In genomic region chr15:81729792-81730635, GRCm38 (mm10) we compare ENCODE assay signal across 8 mouse cellular contexts. TPM values are rescaled to one million over a fixed set of nuclear protein-coding genes. Genes with fewer than 3 reads are reported as not detected.
DNase-seq lines count a peak whose midpoint lies in the region; ATAC-seq lines count a peak whose summit lies in the region.

No protein-coding gene starts in this region.

- ATAC-seq in CD4-positive, CD25-positive, alpha-beta regulatory T cell, adult 4 months = peak; percentile 98
- peak; percentile 98 for ATAC-seq in heart, embryonic 14.5 days (ENCODE audit: insufficient number of reproducible peaks, insufficient read depth, low FRiP score, low read depth)
- peak; percentile 97 for ATAC-seq in liver, embryonic 13.5 days (ENCODE audit: low read depth)
- ATAC-seq in stomach, embryonic 16.5 days (ENCODE audit: insufficient read depth, low FRiP score) = peak; percentile 99

- peak overlapping the region; percentile 90 for H3K4me2 ChIP-seq in heart, embryonic 14.5 days (ENCODE audit: low read length)
- peak overlapping the region; percentile 93 for H3K4me2 ChIP-seq in liver, embryonic 13.5 days
- H3K4me2 ChIP-seq in stomach, embryonic 16.5 days (ENCODE audit: low read depth, low read length) = peak overlapping the region; percentile 63

- peak; percentile 95 for DNase-seq in c-Kit-negative CD71-positive TER-119-positive erythroid progenitor cells, embryonic 14.5 days (ENCODE audit: low read depth, low spot score)
- DNase-seq in fibroblast of lung, adult 2 months (ENCODE audit: low read depth) = peak; percentile 99
- DNase-seq in kidney, postnatal 14 days = peak; percentile 99
- peak; percentile 99 for DNase-seq in liver, embryonic 13.5 days
- DNase-seq in neural tube, embryonic 10.5 days (ENCODE audit: extremely low spot score, low spot score) = peak; percentile 93

- 5% methylated on average over 41 of the region's 41 CpGs for WGBS in heart, embryonic 14.5 days
- WGBS in liver, embryonic 13.5 days (ENCODE audit: insufficient replicate concordance) = 5% methylated on average over 41 of the region's 41 CpGs
- 4% methylated on average over 41 of the region's 41 CpGs for WGBS in stomach, embryonic 16.5 days

- peaks cover 11% of the 10 kb centered on the region for H3K36me3 ChIP-seq in heart, embryonic 14.5 days (ENCODE audit: control insufficient read depth, insufficient read depth, low read length)
- H3K36me3 ChIP-seq in liver, embryonic 13.5 days = peaks cover 19% of the 10 kb centered on the region
- H3K36me3 ChIP-seq in stomach, embryonic 16.5 days (ENCODE audit: control insufficient read depth, insufficient read depth, low read length) = no peaks in the 10 kb centered on the region

- peak overlapping the region; percentile 6 to 70 for H3K27ac ChIP-seq in heart, embryonic 14.5 days (replicated peaks in 1 of 2; ENCODE audit: control insufficient read depth in 1 of 2, insufficient read depth in 1 of 2, low read depth in 2 of 2, low read length in 2 of 2)
- H3K27ac ChIP-seq in liver, embryonic 13.5 days = peak overlapping the region; percentile 93
- H3K27ac ChIP-seq in stomach, embryonic 16.5 days (ENCODE audit: low read length) = peak overlapping the region; percentile 30; the same call in 1 of the 2 replicates

- no peaks in the 10 kb centered on the region for H3K9me3 ChIP-seq in heart, embryonic 14.5 days (ENCODE audit: control insufficient read depth, low read length)
- no peaks in the 10 kb centered on the region for H3K9me3 ChIP-seq in liver, embryonic 13.5 days (replicated peaks)
- no peaks in the 10 kb centered on the region for H3K9me3 ChIP-seq in stomach, embryonic 16.5 days (replicated peaks; ENCODE audit: control insufficient read depth, low read length)

- peaks cover 0 to 17% of the 10 kb centered on the region in 2 experiments; a peak in 2 of 4 replicates for H3K4me1 ChIP-seq in heart, embryonic 14.5 days (ENCODE audit: control insufficient read depth in 2 of 2, insufficient read depth in 2 of 2, low read length in 2 of 2)
- peaks cover 33% of the 10 kb centered on the region for H3K4me1 ChIP-seq in liver, embryonic 13.5 days (replicated peaks)
- H3K4me1 ChIP-seq in stomach, embryonic 16.5 days (ENCODE audit: control insufficient read depth, insufficient read depth, low read length) = peaks cover 8% of the 10 kb centered on the region

- H3K4me3 ChIP-seq in heart, embryonic 14.5 days (ENCODE audit: control insufficient read depth in 1 of 2, insufficient read depth in 1 of 2, low read depth in 1 of 2, low read length in 2 of 2) = peak overlapping the region; percentile 69 to 92
- peak overlapping the region; percentile 100 for H3K4me3 ChIP-seq in liver, embryonic 13.5 days (replicated peaks)
- H3K4me3 ChIP-seq in stomach, embryonic 16.5 days (replicated peaks; ENCODE audit: low read length) = peak overlapping the region; percentile 61

- no peaks in the 10 kb centered on the region for H3K27me3 ChIP-seq in heart, embryonic 14.5 days (ENCODE audit: control insufficient read depth, insufficient read depth, low read length)
- H3K27me3 ChIP-seq in liver, embryonic 13.5 days = peaks cover 6% of the 10 kb centered on the region; the same call in 1 of the 2 replicates
- no peaks in the 10 kb centered on the region for H3K27me3 ChIP-seq in stomach, embryonic 16.5 days (ENCODE audit: control insufficient read depth, insufficient read depth, low read length)

- peak overlapping the region; percentile 93 for H3K9ac ChIP-seq in heart, embryonic 14.5 days (ENCODE audit: low read length)
- peak overlapping the region; percentile 98 for H3K9ac ChIP-seq in liver, embryonic 13.5 days
- peak overlapping the region; percentile 74 for H3K9ac ChIP-seq in stomach, embryonic 16.5 days (ENCODE audit: low read length)

RNA-seq across cellular contexts. Expression of gene Zc3h7b, which starts 14.8 kb away (rescaled TPM):
- 1 to 10 TPM; 5.4 to 7.3 TPM for polyA plus RNA-seq in CD4-positive, CD25-positive, alpha-beta regulatory T cell, adult 4 months (2017; shearing (Covaris generic))
- polyA plus RNA-seq in heart, embryonic 14.5 days (2014; fragmentation: Nextera tagmentation; extraction: Ambion mirVana) = 23.1 and 26.6 TPM in 2 replicates
- 5.3 and 6.0 TPM in 2 replicates for polyA plus RNA-seq in liver, embryonic 13.5 days (2015; fragmentation: Nextera tagmentation; extraction: Ambion mirVana)
- 21.5 and 23.9 TPM in 2 replicates for polyA plus RNA-seq in stomach, embryonic 16.5 days (2015; fragmentation: Nextera tagmentation; extraction: Ambion mirVana)

RNA-seq across cellular contexts. Expression of gene Rangap1, which starts 15.3 kb away (rescaled TPM):
- 10 to 100 TPM; 43.0 to 54.0 TPM for polyA plus RNA-seq in CD4-positive, CD25-positive, alpha-beta regulatory T cell, adult 4 months (2017; shearing (Covaris generic))
- polyA plus RNA-seq in heart, embryonic 14.5 days (2014; fragmentation: Nextera tagmentation; extraction: Ambion mirVana) = 71.1 and 75.3 TPM in 2 replicates
- 90.9 and 100 TPM in 2 replicates for polyA plus RNA-seq in liver, embryonic 13.5 days (2015; fragmentation: Nextera tagmentation; extraction: Ambion mirVana)
- 95.8 and 98.5 TPM in 2 replicates for polyA plus RNA-seq in stomach, embryonic 16.5 days (2015; fragmentation: Nextera tagmentation; extraction: Ambion mirVana)

RNA-seq across cellular contexts. Expression of gene Chadl, which starts 32.9 kb away (rescaled TPM):
- 1 to 10 TPM; 1.5 to 2.3 TPM for polyA plus RNA-seq in CD4-positive, CD25-positive, alpha-beta regulatory T cell, adult 4 months (2017; shearing (Covaris generic))
- 1.1 and 1.3 TPM in 2 replicates for polyA plus RNA-seq in heart, embryonic 14.5 days (2014; fragmentation: Nextera tagmentation; extraction: Ambion mirVana)
- 0.25 and 0.46 TPM in 2 replicates for polyA plus RNA-seq in liver, embryonic 13.5 days (2015; fragmentation: Nextera tagmentation; extraction: Ambion mirVana)
- polyA plus RNA-seq in stomach, embryonic 16.5 days (2015; fragmentation: Nextera tagmentation; extraction: Ambion mirVana) = 2.2 and 2.7 TPM in 2 replicates

Comparison
In these comparisons a context has a peak if more than half of its experiments do, and no peak if none do; other contexts are left out.
1. Peak in every context shown above with its lines: DNase-seq, ATAC-seq, H3K4me3 ChIP-seq and H3K27ac ChIP-seq.
2. H3K27ac ChIP-seq: peak in every context shown above with its lines; median percentile 93 in liver, embryonic 13.5 days; 38 in heart, embryonic 14.5 days; 30 in stomach, embryonic 16.5 days.